Mouse (Mus musculus) midbrain, postnatal 0 days (tissue): ENCODE measurements around the gene Prkci. TPM values are rescaled to one million over a fixed set of nuclear protein-coding genes. Genes with fewer than 3 reads are reported as not detected.

Source experiments
- ATAC-seq: fragments of 200-750 bp; cut with Nextera tagmentation; 2 replicates; pipeline ENCODE4 v1.8.0; 2017; ENCODE audit warnings: moderate number of reproducible peaks, mild to moderate bottlenecking, moderate TSS enrichment, moderate library complexity; ENCODE audit not compliant: low FRiP score
- DNase-seq: peaks from one replicate; pipeline ENCODE4 v3.0.0-alpha.2; 2015; ENCODE audit warnings: low spot score
- H3K27ac ChIP-seq: fragments of 300-500 bp; sonication (generic); 2 replicates; pipeline ENCODE4 v1.5.1; 2014; ENCODE audit warnings: low read depth, mild to moderate bottlenecking, low read length, mixed read lengths
- H3K27me3 ChIP-seq: fragments of 300-500 bp; sonication (generic); 2 replicates; pipeline ENCODE4 v1.6.1; 2014; ENCODE audit warnings: low read length, control low read depth, mixed read lengths; ENCODE audit not compliant: insufficient read depth
- H3K36me3 ChIP-seq: fragments of 300-500 bp; sonication (generic); 2 replicates; pipeline ENCODE4 v1.6.1; 2014; ENCODE audit warnings: low read length, control low read depth, mixed read lengths; ENCODE audit not compliant: insufficient read depth
- H3K4me1 ChIP-seq: fragments of 300-500 bp; sonication (generic); 2 replicates; pipeline ENCODE4 v1.6.1; 2014; ENCODE audit warnings: mild to moderate bottlenecking, control low read depth, antibody characterized with exemption, low read length, mixed read lengths; ENCODE audit not compliant: insufficient read depth
- H3K4me2 ChIP-seq: fragments of 300-500 bp; sonication (generic); 2 replicates; pipeline ENCODE4 v1.6.1; 2014; ENCODE audit warnings: low read depth, mild to moderate bottlenecking, low read length, mixed read lengths; ENCODE audit not compliant: poor library complexity, severe bottlenecking
- H3K4me3 ChIP-seq: fragments of 300-500 bp; sonication (generic); 2 replicates; pipeline ENCODE4 v1.5.1; 2014; ENCODE audit warnings: low read depth, mild to moderate bottlenecking, low read length, moderate library complexity
- H3K9ac ChIP-seq: fragments of 300-500 bp; sonication (generic); replicated peaks from 2 replicates; pipeline ENCODE4 v1.6.1; 2014; ENCODE audit warnings: mild to moderate bottlenecking, low read length, moderate library complexity, mixed read lengths; ENCODE audit not compliant: poor library complexity, severe bottlenecking
- H3K9me3 ChIP-seq: fragments of 300-500 bp; sonication (generic); 2 replicates; pipeline ENCODE4 v1.6.1; 2016; ENCODE audit warnings: low read length, control low read depth
- CTCF ChIP-seq: IDR thresholded peaks from 2 replicates; pipeline ENCODE4 v1.5.1; 2016; ENCODE audit warnings: antibody characterized with exemption, mild to moderate bottlenecking
- WGBS: fragments of 180-500 bp; shearing (Covaris S2); extraction: QIAGEN DNeasy Blood & Tissue Kit; methylation state at CpG from one replicate; pipeline ENCODE4 v1.1.7; 2014; 5-methylcytosine and 5-hydroxymethylcytosine counted together
- polyA plus RNA-seq: library from polyadenylated mRNA; unstranded; fragments of >200 nt; fragmentation: Nextera tagmentation; extraction: Ambion mirVana; gene quantifications from 2 replicates; pipeline ENCODE4 v1.2.1, GENCODE M21; 2015
- total RNA-seq: library from RNA; depleted of rRNA; stranded (reverse); fragments of >200 nt; gene quantifications from 2 replicates; pipeline ENCODE4 v1.2.3, GENCODE M21; 2014

Prkci gene
- total and polyA plus RNA-seq, 2 experiments from 2014 or later: 19.6 to 56.7 TPM

DNA sequence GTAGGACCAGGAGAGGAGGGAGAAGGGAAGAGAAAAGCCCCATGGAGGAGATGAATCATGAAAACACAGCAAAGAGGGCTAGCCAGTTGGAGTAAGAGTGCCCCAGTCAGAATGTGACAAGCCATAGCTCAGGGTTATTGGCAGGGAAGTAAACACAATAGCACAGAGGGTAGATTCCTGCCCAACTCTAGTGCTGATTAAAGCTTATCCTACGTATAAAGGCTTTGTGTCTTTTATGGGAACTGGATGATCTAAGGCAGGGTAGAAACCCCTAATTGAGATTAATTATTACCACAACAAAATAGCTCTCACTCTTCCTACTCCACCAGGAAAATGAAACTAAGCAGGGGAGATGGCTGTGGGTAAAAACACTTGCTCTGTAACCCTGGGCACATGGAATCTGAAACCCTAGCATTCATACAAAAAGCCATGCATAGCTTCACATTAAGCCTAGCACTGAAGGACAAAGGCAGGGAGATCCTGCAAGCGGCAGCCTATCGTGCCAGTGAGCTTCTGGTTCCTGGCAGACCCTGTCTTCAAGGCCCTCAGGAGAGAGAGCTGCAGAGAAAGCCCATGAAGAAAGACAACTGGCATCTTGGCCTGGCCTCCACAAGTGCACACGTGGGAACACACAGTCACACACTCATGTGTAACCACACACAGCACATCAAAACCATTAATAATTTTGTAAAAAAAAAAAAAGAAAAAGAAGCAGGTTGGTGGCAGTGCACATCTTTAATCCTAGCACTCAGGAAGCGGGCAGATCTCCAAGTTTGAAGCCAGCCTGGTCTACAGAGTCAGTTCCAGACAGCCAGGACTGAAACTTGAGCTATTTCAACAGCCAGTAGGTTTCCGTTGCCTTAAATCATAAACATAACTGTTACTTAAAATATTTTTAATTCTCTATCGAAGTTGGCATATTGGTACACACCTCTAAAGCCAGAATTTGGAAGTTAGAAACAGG lies 35.4 kb upstream of the Prkci start:
- WGBS: 83% methylated on average over 7 of the region's 7 CpGs
- H3K9ac ChIP-seq: no peak overlapping the region
- no peak overlapping the region for H3K27ac ChIP-seq
- no peak overlapping the region for H3K4me2 ChIP-seq
- no peak overlapping the region for H3K4me3 ChIP-seq
- ATAC-seq (no peak), DNase-seq (no peak)
- no peaks in the 10 kb centered on the region for H3K9me3 ChIP-seq
- peaks cover 48% of the 10 kb centered on the region for H3K36me3 ChIP-seq
- H3K27me3 ChIP-seq: no peaks in the 10 kb centered on the region
- no peak for TF ChIP-seq CTCF
- H3K4me1 ChIP-seq: no peaks in the 10 kb centered on the region

DNA sequence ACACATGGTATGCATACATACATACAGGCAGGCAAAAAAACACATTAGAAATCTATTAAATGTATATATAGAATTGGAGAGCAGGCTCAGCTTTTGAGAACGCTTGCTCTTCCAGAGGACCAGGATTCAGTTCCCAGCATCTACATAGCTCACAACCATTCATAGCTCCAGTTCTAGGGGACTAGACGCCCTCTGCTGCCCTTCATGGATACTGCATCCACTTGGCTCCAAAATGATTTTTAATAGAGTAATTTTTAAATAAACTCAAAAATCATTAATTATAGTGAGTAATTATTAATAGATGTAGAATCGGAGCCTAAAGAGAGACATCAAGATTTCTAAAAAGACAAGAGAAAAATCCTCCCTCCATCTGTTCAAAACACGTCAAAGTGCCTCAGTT lies 32.4 kb upstream of the Prkci start:
- DNase-seq (no peak), ATAC-seq (no peak)
- 0 out of 2 replicates have a peak, but pooled peaks cover 4% of the 10 kb centered on the region for H3K4me1 ChIP-seq
- H3K9me3 ChIP-seq: no peaks in the 10 kb centered on the region
- 97% methylated on average over 4 of the region's 4 CpGs for WGBS
- H3K27ac ChIP-seq: no peak overlapping the region
- peaks cover 44% of the 10 kb centered on the region for H3K36me3 ChIP-seq
- no peak overlapping the region for H3K9ac ChIP-seq
- H3K4me3 ChIP-seq: no peak overlapping the region
- no peak overlapping the region for H3K4me2 ChIP-seq
- TF ChIP-seq CTCF: peak; percentile 45
- H3K27me3 ChIP-seq: no peaks in the 10 kb centered on the region

DNA sequence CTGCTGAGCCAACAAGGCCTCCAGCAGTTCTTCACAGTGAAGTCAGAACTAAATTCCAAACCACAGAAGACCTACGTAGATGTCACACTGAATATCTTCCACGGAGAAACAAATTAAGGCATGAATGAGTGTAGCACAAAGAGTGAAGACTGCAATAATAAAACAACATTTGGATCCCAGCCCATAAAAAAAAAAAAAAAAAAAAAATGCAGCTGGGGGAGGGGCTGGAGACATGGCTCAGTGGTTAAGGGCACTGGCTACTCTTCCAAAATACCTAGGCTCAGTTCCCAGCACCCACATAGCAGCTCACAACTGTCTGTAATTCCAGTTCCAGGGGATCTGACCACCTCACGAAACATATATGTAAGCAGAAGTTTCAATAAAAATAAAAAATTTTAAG lies 31.3 kb upstream of the Prkci start:
- 84% methylated on average over 3 of the region's 3 CpGs for WGBS
- DNase-seq: no peak
- ATAC-seq: no peak
- no peak for TF ChIP-seq CTCF
- peaks cover 34% of the 10 kb centered on the region for H3K36me3 ChIP-seq
- no peaks in the 10 kb centered on the region for H3K9me3 ChIP-seq
- H3K4me3 ChIP-seq: no peak overlapping the region
- no peak overlapping the region for H3K4me2 ChIP-seq
- no peak overlapping the region for H3K9ac ChIP-seq
- no peak overlapping the region for H3K27ac ChIP-seq
- H3K27me3 ChIP-seq: no peaks in the 10 kb centered on the region
- 0 out of 2 replicates have a peak, but pooled peaks cover 4% of the 10 kb centered on the region for H3K4me1 ChIP-seq

DNA sequence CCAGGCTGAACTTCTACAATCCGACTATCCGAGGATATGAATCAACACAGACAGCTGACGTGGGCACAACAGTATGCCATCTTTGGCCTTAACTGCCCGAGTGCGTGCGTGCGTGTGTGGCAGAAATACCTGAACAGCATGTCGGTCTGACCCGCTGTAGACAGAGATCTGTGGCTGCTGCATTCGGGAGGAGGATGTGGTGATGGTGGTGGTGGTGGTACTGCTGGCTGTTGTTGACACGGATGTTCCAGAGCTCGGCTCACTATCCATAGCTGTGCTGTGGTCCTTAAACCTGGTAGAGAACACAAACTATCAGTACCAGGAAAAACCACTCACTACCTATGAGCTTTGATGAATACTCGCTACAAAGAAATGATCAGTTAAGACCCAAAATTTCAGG lies 29.9 kb upstream of the Prkci start:
- ATAC-seq: no peak
- Histone ChIP-seq H3K4me3 (no peak overlapping the region), H3K4me2 (no peak overlapping the region), H3K27me3 (no peaks in the 10 kb centered on the region), H3K27ac (no peak overlapping the region), H3K9ac (no peak overlapping the region), H3K4me1 (0 out of 2 replicates have a peak, but pooled peaks cover 4% of the 10 kb centered on the region), H3K9me3 (no peaks in the 10 kb centered on the region), H3K36me3 (peaks cover 22% of the 10 kb centered on the region; the same call in 1 of the 2 replicates)
- no peak for DNase-seq
- 97% methylated on average over 13 of the region's 13 CpGs for WGBS
- TF ChIP-seq CTCF: no peak

DNA sequence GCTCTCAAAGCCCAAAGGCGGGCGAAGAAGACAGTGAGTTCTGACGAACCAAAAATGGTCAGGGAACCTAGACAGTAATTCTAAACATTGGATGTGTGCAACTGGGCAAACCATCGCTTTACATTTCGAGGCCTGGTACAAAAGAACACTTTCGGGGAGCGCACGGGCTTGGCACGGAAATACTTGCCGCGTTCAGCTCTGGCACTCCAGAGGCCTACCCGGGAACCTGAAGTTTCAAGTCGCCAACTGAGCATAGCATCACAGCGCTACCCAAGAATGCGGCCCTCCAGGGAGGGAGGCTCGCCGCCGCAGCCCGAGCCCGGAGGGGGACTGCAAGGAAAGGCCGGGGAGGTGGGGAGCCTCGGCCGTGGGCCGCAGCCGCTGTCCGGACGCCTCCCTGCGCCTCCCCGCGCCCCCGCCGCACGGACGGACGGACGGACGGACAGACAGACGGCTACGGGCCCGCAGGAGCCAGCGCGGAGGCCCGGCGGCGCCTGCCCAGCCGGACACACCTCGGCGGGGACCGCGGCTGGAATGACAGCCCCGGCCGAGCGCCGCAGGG lies 26.9 kb upstream of the Prkci start:
- under 1% methylated on average over 44 of the region's 54 CpGs for WGBS

More for the DNA sequence above, 26.9 kb upstream of the Prkci start:
- H3K4me3 ChIP-seq: peak overlapping the region; percentile 77
- no peaks in the 10 kb centered on the region for H3K9me3 ChIP-seq
- 0 out of 2 replicates have a peak, but pooled peaks cover 4% of the 10 kb centered on the region for H3K4me1 ChIP-seq
- H3K27ac ChIP-seq: peak overlapping the region; percentile 91
- H3K4me2 ChIP-seq: peak overlapping the region; percentile 56
- no peaks in the 10 kb centered on the region for H3K27me3 ChIP-seq
- DNase-seq (peak; percentile 40), ATAC-seq (peak; percentile 71)
- peaks cover 15% of the 10 kb centered on the region; the same call in 1 of the 2 replicates for H3K36me3 ChIP-seq
- TF ChIP-seq CTCF: no peak
- peak overlapping the region; percentile 94 for H3K9ac ChIP-seq
